Mouse (Mus musculus) spleen, adult 2 months (tissue): ENCODE measurements around the gene Cd2bp2. TPM values are rescaled to one million over a fixed set of nuclear protein-coding genes. Genes with fewer than 3 reads are reported as not detected.

ENCODE experiments used
- DNase-seq, 2 experiments: peaks; one replicate each; pipeline versions ENCODE4 v3.0.0 to v3.0.0-alpha.2; 2012 to 2021; ENCODE audit warnings: low spot score in 2 of 2, low read depth in 1 of 2
- H3K27ac ChIP-seq: fragments of 200-500 bp; 2 replicates; pipeline ENCODE4 v1.5.1; 2012; ENCODE audit warnings: low read length, inconsistent platforms; ENCODE audit not compliant: insufficient read depth
- H3K27me3 ChIP-seq: fragments of 200-500 bp; 2 replicates; pipeline ENCODE4 v1.6.1; 2012; ENCODE audit warnings: mild to moderate bottlenecking, moderate library complexity, low read length, inconsistent platforms; ENCODE audit not compliant: control insufficient read depth, insufficient read depth
- H3K36me3 ChIP-seq: fragments of 200-500 bp; 2 replicates; pipeline ENCODE4 v1.6.1; 2012; ENCODE audit warnings: mild to moderate bottlenecking, low read length, inconsistent platforms; ENCODE audit not compliant: control insufficient read depth, insufficient read depth
- H3K4me1 ChIP-seq: fragments of 200-500 bp; 2 replicates; pipeline ENCODE4 v1.6.1; 2011; ENCODE audit warnings: inconsistent platforms; ENCODE audit not compliant: control insufficient read depth, insufficient read depth, insufficient read length
- H3K4me3 ChIP-seq: fragments of 200-500 bp; 2 replicates; pipeline ENCODE4 v1.5.1; 2011; ENCODE audit warnings: mild to moderate bottlenecking, inconsistent platforms; ENCODE audit not compliant: insufficient read depth, insufficient read length; ENCODE audit errors: extremely low read depth
- CTCF ChIP-seq: fragments of 200-500 bp; IDR thresholded peaks from 2 replicates; pipeline ENCODE4 v1.5.1; 2011; ENCODE audit warnings: mild to moderate bottlenecking, inconsistent platforms; ENCODE audit not compliant: insufficient read depth, insufficient read length, insufficient replicate concordance; ENCODE audit errors: extremely low read depth
- POLR2A ChIP-seq: fragments of 200-500 bp; IDR thresholded peaks from 2 replicates; pipeline ENCODE4 v1.6.1; 2011; ENCODE audit warnings: low read depth, low read length, inconsistent platforms
- WGBS: fragments of 180-500 bp; shearing (Covaris S2); methylation state at CpG from one replicate; pipeline ENCODE4 v1.1.7; 2018; 5-methylcytosine and 5-hydroxymethylcytosine counted together
- polyA plus RNA-seq: library from polyadenylated mRNA; depleted of rRNA; stranded (reverse); fragments of >200 nt; gene quantifications from 2 replicates; pipeline ENCODE4 v1.2.3, GENCODE M21; 2012

Gene Cd2bp2
- polyA plus RNA-seq, 1 experiment: 22.7 TPM

- peak overlapping the region; percentile 84 for H3K4me3 ChIP-seq
- WGBS: under 1% methylated on average over 27 of the region's 27 CpGs
- no peak for DNase-seq
- TF ChIP-seq CTCF: no peak
- TF ChIP-seq POLR2A: no peak
- H3K36me3 ChIP-seq: peaks cover 19% of the 10 kb centered on the region
- H3K27ac ChIP-seq: peak overlapping the region; percentile 95
- peaks cover 7% of the 10 kb centered on the region; the same call in 1 of the 2 replicates for H3K4me1 ChIP-seq
- H3K27me3 ChIP-seq: no peaks in the 10 kb centered on the region
Measured at GRCm38 (mm10) chr7:127233368-127233749, 37.5 kb upstream of the Cd2bp2 start.

- H3K4me1 ChIP-seq: peaks cover 7% of the 10 kb centered on the region; the same call in 1 of the 2 replicates
- WGBS: under 1% methylated on average over 64 of the region's 64 CpGs
Measured at GRCm38 (mm10) chr7:127232622-127233367, 36.9 kb upstream of the Cd2bp2 start, which contains the start of the genes Zfp553 and Sept1. Gene Zfp553 (plus strand): TSS chr7:127233061. Gene Sept1 (minus strand): TSS chr7:127233130.

GRCm38 (mm10) chr7:127231826-127232621 is 36.2 kb upstream of the Cd2bp2 start:
- Histone ChIP-seq H3K4me1 (peaks cover 7% of the 10 kb centered on the region; the same call in 1 of the 2 replicates), H3K36me3 (peaks cover 17% of the 10 kb centered on the region), H3K4me3 (peak overlapping the region; percentile 84), H3K27me3 (no peaks in the 10 kb centered on the region), H3K27ac (peak overlapping the region; percentile 95)
- WGBS: 3% methylated on average over 20 of the region's 20 CpGs
- DNase-seq: no peak
- TF ChIP-seq POLR2A: no peak

More at GRCm38 (mm10) chr7:127232622-127233367, 36.9 kb upstream of the Cd2bp2 start, which contains the start of the genes Zfp553 and Sept1:
- peak within 1 kb of the TSS; percentile 84 for H3K4me3 ChIP-seq
- H3K27me3 ChIP-seq: no peaks in the 10 kb centered on the region
- peak in 1 of 2 experiments; percentile 80 for DNase-seq
- H3K27ac ChIP-seq: peak within 1 kb of the TSS; percentile 95
- H3K36me3 ChIP-seq: peaks cover 18% of the 10 kb centered on the region
- TF ChIP-seq POLR2A (no peak; the same call in none of the 2 replicates), CTCF (no peak)

- Histone ChIP-seq H3K36me3 (peaks cover 12% of the 10 kb centered on the region), H3K27ac (no peak overlapping the region), H3K4me1 (peaks cover 7% of the 10 kb centered on the region; the same call in 1 of the 2 replicates), H3K27me3 (no peaks in the 10 kb centered on the region), H3K4me3 (no peak overlapping the region)
- no peak for DNase-seq
- WGBS: 41% methylated on average over 3 of the region's 3 CpGs
- TF ChIP-seq CTCF (no peak), POLR2A (no peak)
Measured at GRCm38 (mm10) chr7:127231376-127231775, 35.5 kb upstream of the Cd2bp2 start.

- Histone ChIP-seq H3K27me3 (no peaks in the 10 kb centered on the region), H3K36me3 (no peaks in the 10 kb centered on the region), H3K4me1 (peaks cover 7% of the 10 kb centered on the region; the same call in 1 of the 2 replicates), H3K4me3 (no peak overlapping the region), H3K27ac (0 out of 2 replicates have a peak overlapping the region, but pooled peaks have one; percentile 28)
- 47% methylated on average over 4 of the region's 4 CpGs for WGBS
- TF ChIP-seq POLR2A (no peak), CTCF (peak; percentile 84; the same call in 1 of the 2 replicates)
- peak; percentile 77 to 84 for DNase-seq
Measured at GRCm38 (mm10) chr7:127228615-127229303, 32.9 kb upstream of the Cd2bp2 start.

GRCm38 (mm10) chr7:127225147-127225995 is 29.5 kb upstream of the Cd2bp2 start:
- Histone ChIP-seq H3K36me3 (no peaks in the 10 kb centered on the region), H3K27ac (no peak overlapping the region), H3K4me1 (no peaks in the 10 kb centered on the region; the same call in 1 of the 2 replicates), H3K4me3 (no peak overlapping the region), H3K27me3 (no peaks in the 10 kb centered on the region)
- 85% methylated on average over 11 of the region's 11 CpGs for WGBS
- DNase-seq: no peak
- no peak for TF ChIP-seq CTCF
- TF ChIP-seq POLR2A: no peak
